Mouse (Mus musculus) kidney, postnatal 14 days (tissue): ENCODE data around the gene Rhno1.
"Not testable (repeated sequence)": the region's sequence is repeated elsewhere in the genome, so short reads cannot be mapped to it uniquely, and the experiment has no call there.

Source experiments
- DNase-seq: peaks from one replicate; pipeline ENCODE4 v3.0.0; 2022; ENCODE audit warnings: mixed read lengths

Rhno1 gene

GRCm38 (mm10) chr6:128362381-128363006 is at the start of gene Rhno1, which contains the start of gene Foxm1:
Gene Rhno1, minus strand, starts transcription at chr6:128362911.
Gene Foxm1, plus strand, starts transcription at chr6:128362967.
- DNase-seq = peak; percentile 91

DNA sequence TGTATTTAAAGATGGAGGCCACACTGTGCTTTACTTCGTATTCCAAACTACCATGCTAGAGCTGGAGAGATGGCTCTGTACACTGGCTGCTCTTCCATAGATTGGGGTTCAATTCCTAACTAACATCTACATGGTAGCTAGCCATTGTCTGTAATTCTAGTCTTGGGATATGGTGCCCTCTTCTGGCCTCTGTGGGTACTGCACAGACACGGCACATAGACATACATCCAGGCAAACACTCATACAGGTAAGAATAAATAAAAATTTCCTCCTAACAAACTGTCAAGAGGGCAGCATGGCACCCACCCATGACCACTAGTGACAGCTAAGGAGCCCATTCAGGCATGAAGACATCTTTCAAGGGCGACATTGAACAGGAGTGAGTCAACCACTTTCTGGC is 48.4 kb upstream of the Rhno1 start:
- peak; percentile 83 for DNase-seq

DNA sequence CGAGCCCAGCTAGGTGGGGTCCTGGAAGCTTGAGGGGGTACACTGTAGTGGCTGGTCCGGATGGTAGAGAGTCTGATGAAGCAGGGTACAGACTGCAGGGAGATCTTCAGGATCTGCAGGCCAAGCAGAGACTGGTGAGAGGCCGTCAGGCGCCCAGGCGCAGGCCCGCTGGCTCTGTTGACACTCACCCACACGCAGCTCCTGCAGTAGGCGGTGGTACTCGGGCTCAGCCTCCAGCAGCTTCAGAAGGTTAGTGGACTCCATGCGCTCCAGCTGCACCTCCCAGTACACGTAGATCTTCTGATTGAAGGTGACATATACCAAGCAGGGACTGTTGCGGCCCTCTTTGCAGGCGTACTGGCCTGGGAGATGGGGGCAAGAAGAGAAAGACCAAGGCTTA is 47.6 kb upstream of the Rhno1 start:
- DNase-seq = no peak

DNA sequence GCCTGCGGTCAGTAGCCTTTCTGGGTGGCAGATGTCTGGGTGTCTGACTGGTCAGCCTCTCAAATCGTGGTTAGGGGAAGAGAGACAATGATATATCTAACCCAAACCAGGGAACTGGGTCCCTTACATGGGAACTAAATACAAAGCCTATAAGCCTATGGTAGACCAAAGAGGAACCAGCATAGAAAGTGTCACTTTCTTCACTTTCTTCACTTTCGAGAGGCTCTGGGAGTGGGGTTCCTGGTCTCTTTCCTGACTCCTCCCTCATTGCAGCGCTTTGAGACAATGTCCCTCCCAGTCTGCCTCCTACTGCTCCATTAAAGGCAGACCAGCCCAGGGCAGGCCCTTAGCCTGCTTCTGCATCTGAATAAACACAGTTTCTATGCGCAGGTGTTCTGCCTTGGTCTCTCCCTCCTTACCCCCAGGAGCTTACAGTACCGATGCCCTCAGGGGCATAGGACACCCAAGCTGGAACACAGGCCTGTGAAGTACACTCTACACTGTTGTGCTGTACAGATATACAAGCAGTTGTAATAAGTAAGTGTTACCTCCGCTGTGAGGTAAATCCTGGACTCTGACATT is 45.9 kb upstream of the Rhno1 start:
- peak; percentile 17 for DNase-seq

DNA sequence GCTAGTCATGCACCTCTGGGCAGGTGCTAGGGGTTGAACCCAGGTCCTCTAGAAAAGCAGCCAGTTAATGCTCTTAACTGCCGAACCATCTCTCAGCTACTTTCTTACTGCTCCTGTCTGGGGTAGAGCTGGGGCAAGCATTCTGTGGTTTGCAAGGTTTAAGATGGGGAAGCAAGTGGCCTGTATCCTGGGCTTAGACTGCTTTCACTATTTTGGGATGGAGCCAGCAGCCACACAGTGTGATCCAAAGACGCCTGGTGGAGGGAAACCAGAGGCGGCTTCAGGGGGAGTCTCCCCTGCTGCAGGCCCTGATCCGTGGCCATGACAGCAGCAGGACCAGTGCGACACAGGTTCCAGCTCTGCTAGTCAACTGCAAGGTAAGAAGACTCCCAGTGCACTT is 42.0 kb upstream of the Rhno1 start:
- DNase-seq = no peak

DNA sequence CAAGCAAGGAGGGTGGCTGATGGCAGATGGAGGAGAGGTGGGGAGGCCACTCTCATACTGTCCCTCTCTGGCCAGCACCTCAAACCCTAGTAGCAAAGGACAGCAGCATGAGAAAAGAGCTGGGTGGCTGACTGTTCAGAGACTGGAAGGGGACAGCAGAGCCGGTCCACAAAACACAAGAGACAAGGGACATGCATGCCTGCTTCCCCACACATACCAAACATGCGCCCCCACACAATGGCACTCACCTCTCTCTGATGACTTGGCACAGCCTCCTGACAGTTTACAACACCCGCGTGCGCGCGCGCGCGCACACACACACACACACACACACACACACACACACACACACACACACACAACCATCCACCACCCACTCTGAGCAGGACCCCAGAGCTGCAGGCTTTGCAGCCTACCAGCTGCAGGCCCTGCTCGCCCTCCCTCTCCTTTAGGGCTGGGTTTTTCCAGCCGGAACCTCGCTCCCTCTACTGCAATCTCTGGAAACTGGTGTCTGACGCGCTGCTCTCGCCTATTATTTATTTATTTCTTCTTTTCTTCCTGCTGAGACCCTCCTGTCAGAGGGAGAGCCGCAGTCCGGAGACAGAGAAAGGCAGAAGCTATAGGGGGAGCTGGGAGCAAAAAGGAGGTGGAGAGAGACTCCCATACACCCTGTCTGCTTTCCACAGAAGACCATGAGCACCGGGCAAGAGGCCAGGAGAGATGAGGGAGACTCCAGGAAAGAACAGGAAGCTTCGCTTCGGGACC is 36.9 kb upstream of the Rhno1 start:
- DNase-seq = peak; percentile 52

- DNase-seq = no peak
Observed at GRCm38 (mm10) chr6:128398996-128399395, 36.3 kb upstream of the Rhno1 start, which contains the start of gene Nrip2. Gene Nrip2, plus strand, starts transcription at chr6:128399296.

DNA sequence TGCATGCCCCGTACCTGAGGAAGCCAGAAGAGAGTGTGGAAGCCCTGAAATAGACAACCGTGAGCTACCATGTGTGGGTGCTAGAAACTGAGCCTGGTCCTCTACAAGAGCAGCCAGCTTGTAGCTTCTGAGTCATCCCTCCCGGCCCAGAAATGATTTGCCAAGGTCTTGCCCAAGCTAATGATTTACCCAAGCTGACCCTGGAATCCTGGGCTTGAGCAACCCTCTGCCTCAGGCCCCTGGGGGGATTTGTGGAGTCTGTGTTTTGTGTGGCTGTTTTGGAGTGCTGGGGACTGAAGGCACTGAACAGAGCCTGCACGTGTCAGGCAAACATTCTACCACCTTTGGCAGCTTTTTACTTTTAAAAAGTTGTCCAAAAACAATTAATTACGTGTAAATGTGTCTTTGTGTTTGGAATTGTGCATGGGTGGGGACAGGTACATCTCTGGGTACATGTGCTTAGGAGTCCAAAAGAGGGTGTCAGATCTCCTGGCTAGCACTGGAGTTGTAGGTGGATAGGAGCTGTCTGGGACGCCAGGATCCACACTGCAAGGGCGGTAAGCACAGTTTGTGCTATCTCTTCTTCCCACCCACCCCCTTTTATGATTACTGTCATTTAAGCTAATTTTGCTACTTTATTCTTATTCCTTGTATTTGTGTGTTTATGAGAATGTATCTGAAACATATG is 35.0 kb upstream of the Rhno1 start:
- peak; percentile 78 for DNase-seq

GRCm38 (mm10) chr6:128390683-128391082 is 28.0 kb upstream of the Rhno1 start:
- no peak for DNase-seq

GRCm38 (mm10) chr6:128389185-128389584 is 26.5 kb upstream of the Rhno1 start:
- no peak for DNase-seq

GRCm38 (mm10) chr6:128385026-128385425 is 22.3 kb upstream of the Rhno1 start:
- DNase-seq = no peak

GRCm38 (mm10) chr6:128383752-128384151 is 21.0 kb upstream of the Rhno1 start:
- no peak for DNase-seq

DNA sequence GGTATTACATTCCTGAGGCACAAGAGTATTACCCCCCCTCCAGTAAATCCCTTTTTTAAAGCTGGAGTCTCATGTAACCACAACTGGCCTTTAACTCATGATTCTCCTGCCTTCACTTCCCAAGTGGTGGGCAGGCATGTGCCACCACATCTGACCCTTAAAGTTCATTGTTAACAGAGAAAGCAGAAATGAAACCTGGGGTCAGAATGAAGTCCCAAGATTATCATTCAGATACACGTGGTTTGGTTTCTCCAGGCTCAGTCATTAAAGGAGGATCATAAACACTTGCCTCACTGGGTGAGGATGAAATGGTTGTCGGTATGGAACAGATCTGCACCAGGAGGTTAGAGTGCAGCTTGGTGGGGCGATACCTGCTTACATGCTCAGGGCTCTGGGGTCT is 18.5 kb upstream of the Rhno1 start:
- no peak for DNase-seq

DNA sequence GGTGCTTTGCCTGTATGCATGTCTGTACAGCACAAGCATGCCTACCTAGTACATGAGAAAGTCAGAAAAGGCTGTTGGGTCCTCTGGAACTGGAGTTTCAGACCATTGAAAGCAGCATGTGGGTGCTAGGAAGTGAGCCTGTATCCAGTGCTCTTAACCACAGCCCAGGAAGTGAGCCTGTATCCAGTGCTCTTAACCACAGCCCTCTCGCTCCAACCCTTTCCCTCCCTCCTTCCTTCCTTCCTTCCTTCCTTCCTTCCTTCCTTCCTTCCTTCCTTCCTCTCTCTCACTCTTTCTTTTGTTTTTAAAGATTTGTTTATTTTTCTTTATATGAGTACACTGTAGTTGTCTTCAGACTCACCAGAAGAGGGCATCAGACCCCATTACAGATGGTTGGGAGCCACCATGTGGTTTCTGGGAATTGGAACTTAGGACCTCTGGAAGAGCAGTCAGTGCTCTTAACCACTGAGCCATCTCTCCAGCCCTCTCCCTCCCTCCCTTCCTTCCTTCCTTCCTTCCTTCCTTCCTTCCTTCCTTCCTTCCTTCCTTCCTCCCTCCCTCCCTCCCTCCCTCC is 18.0 kb upstream of the Rhno1 start:
- not testable (repeated sequence) for DNase-seq

- DNase-seq = no peak
Observed at GRCm38 (mm10) chr6:128379636-128380035, 16.9 kb upstream of the Rhno1 start.

DNA sequence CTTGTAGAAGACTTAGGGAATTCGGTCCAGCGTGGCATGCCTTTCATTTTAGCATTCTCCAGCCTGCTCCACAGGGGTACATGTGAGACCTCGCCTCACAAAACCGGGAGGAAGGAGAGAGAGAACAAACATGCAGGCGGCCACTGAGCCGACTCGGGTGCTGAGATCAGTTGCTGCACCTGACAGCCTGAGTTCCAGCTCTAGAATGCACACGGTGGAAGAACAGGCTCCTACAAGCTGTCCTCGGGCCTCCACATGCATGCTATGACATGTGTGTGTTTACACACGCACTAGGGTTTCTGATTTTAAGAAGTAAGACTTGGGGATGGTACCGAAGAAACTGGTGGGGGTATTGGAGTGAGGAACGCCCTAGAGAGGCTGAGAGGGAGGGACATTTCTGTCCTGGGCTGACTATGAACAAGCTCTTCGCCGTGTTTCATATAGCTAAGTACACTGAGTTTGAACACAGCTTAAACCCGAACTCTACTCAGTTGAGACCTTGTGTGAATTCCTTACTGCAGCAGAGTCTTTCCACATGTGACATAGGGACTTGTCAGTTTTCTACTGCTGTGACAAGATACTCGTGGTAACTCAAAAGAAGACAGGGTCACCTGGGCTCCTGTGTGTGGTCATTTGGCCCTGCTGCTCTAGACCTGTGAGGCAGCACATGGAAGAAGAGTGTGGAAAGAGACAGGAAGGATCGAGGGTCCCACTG is 13.8 kb upstream of the Rhno1 start:
- no peak for DNase-seq

DNA sequence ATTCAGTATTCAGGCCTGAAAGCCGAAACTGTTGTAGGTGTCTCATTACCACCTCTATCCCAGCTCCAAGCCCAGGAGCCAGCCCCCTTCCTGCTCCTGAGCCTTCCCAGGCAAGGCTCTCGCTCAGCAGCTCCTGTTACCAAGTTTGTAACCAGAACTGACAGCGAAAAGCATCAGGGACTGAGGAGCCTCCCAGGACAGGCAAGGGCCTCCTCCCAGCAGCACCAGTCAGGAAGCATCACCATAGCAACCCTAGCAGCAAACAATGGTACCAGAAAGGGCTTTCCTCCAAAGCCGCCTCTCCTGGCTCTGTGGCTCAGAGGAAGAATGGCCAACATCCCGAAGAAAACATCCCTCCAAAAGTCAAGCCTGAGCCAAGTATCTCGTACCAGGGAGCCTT is 12.5 kb upstream of the Rhno1 start, which contains the start of the genes Tex52 and Gm44596:
Gene Tex52 (plus strand): TSS at position 265 of the 400 bp plus-strand sequence.
Gene Gm44596 (plus strand): TSS at position 312 of the 400 bp plus-strand sequence.
- DNase-seq = peak; percentile 52

DNA sequence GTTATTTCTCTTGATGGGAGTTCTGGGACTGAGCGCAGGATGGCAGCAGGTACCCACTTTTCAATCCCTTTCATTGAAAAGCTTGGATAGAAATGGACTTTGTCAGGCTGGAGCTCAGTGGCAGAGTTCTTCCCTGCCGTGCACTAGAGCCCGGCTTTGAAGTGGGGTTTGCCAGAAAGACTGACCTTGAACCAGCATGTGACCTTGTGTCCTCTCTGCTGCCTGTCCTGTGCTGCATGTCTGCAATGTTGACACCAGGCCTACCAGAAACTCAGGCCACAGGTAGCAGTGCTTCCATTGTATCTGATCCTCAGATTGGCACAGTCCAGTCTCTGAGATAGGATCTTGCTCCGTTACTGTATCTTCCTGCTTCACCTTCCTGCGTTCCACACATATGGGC is 7.3 kb upstream of the Rhno1 start:
- DNase-seq = no peak

GRCm38 (mm10) chr6:128366466-128366865 is 3.8 kb upstream of the Rhno1 start:
- no peak for DNase-seq

DNA sequence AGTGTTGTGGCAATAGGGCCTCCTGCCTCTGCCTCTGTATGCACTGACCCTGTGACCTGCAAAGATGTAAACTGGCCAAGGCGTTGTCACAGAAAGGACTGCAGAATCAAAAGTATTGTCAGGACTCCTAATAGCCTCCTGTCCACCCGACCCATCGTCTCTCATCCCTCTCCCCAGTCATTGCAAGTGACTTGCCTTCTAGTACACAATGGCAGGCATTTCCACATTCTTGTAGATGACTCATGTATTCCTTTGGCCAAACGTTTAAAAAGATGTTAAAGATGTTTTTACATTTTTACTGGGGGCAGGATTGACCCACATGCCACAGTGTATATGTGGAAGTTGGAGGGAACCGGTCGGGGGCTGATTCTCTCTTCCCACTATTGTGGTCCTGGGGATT is 2.0 kb upstream of the Rhno1 start:
- DNase-seq = no peak

GRCm38 (mm10) chr6:128363007-128363825 is 505 bp upstream of the Rhno1 start:
- DNase-seq = no peak
